Mouse (Mus musculus) liver, embryonic 14.5 days (tissue): ENCODE data around the gene Mark1. TPM values are rescaled to one million over a fixed set of nuclear protein-coding genes. Genes with fewer than 3 reads are reported as not detected.

Experiments
- ATAC-seq: fragments of 200-750 bp; cut with Nextera tagmentation; 2 replicates; pipeline ENCODE4 v1.8.0; 2017; ENCODE audit warnings: moderate number of reproducible peaks, mild to moderate bottlenecking, moderate library complexity; ENCODE audit not compliant: insufficient read depth
- DNase-seq, 3 experiments: peaks; one replicate each; pipeline ENCODE4 v3.0.0-alpha.2; 2012 to 2013; ENCODE audit warnings: low read depth in 3 of 3, low spot score in 3 of 3
- H3K27ac ChIP-seq: fragments of 300-500 bp; sonication (generic); 2 replicates; pipeline ENCODE4 v1.5.1; 2014; ENCODE audit warnings: moderate library complexity, mild to moderate bottlenecking, control low read depth, inconsistent platforms
- H3K27me3 ChIP-seq: fragments of 300-500 bp; sonication (generic); 2 replicates; pipeline ENCODE4 v1.6.1; 2014; ENCODE audit warnings: mild to moderate bottlenecking, low read length, moderate library complexity; ENCODE audit not compliant: control insufficient read depth, insufficient read depth
- H3K36me3 ChIP-seq: fragments of 300-500 bp; sonication (generic); replicated peaks from 2 replicates; pipeline ENCODE4 v1.6.1; 2014; ENCODE audit warnings: low read depth; ENCODE audit not compliant: control insufficient read depth, insufficient read depth
- H3K4me1 ChIP-seq, 2 experiments: fragments of 200-500 bp in 1 of 2; fragments of 300-500 bp in 1 of 2; sonication (generic) in 1 of 2; replicated peaks; 2 replicates each; pipeline ENCODE4 v1.6.1; 2012 to 2014; ENCODE audit warnings: antibody characterized with exemption in 1 of 2, inconsistent platforms in 1 of 2, low read length in 1 of 2; ENCODE audit not compliant: control insufficient read depth in 2 of 2, insufficient read depth in 2 of 2
- H3K4me2 ChIP-seq: fragments of 300-500 bp; sonication (generic); 2 replicates; pipeline ENCODE4 v1.6.1; 2014; ENCODE audit warnings: low read depth, mild to moderate bottlenecking, control low read depth, moderate library complexity
- H3K4me3 ChIP-seq, 2 experiments: fragments of 200-500 bp in 1 of 2; fragments of 300-500 bp in 1 of 2; sonication (generic) in 1 of 2; 2 replicates each; pipeline ENCODE4 v1.5.1; 2012 to 2014; ENCODE audit warnings: low read depth in 2 of 2, low read length in 2 of 2, mild to moderate bottlenecking in 2 of 2, control low read depth in 1 of 2, inconsistent platforms in 1 of 2, moderate library complexity in 1 of 2; ENCODE audit not compliant: insufficient read depth in 1 of 2
- H3K9ac ChIP-seq: fragments of 300-500 bp; sonication (generic); replicated peaks from 2 replicates; pipeline ENCODE4 v1.6.1; 2014; ENCODE audit warnings: mild to moderate bottlenecking, control low read depth, moderate library complexity
- H3K9me3 ChIP-seq: fragments of 300-500 bp; sonication (generic); 2 replicates; pipeline ENCODE4 v1.6.1; 2016; ENCODE audit warnings: low read length, mixed read lengths; ENCODE audit not compliant: control insufficient read depth
- CTCF ChIP-seq: IDR thresholded peaks from 2 replicates; pipeline ENCODE4 v1.5.1; 2016; ENCODE audit warnings: antibody characterized with exemption, low read depth, control low read depth
- EP300 ChIP-seq: IDR thresholded peaks from 2 replicates; pipeline ENCODE4 v1.6.1; 2016; ENCODE audit warnings: antibody characterized with exemption, low read depth
- WGBS: fragments of 180-500 bp; shearing (Covaris S2); extraction: QIAGEN DNeasy Blood & Tissue Kit; methylation state at CpG from one replicate; pipeline ENCODE4 v1.1.7; 2014; ENCODE audit not compliant: insufficient replicate concordance; 5-methylcytosine and 5-hydroxymethylcytosine counted together
- polyA plus RNA-seq, 2 experiments: library from polyadenylated mRNA; depleted of rRNA in 1 of 2; stranded (reverse) in 1 of 2; unstranded in 1 of 2; fragments of >200 nt; fragmentation: Nextera tagmentation in 1 of 2; extraction: Ambion mirVana in 1 of 2; gene quantifications; 2 replicates each; pipeline versions ENCODE4 v1.2.1 to v1.2.3; 2012 to 2014

The Mark1 gene
- polyA plus RNA-seq, 2 experiments: 0.09 to 0.67 TPM

- ATAC-seq (no peak), DNase-seq (no peak)
- H3K4me2 ChIP-seq: no peak overlapping the region
- H3K4me3 ChIP-seq: no peak overlapping the region
- WGBS: 59% methylated on average over 13 of the region's 13 CpGs
- H3K27ac ChIP-seq: no peak overlapping the region
- no peak for TF ChIP-seq CTCF
- TF ChIP-seq EP300: no peak
- no peaks in the 10 kb centered on the region for H3K4me1 ChIP-seq
- H3K9ac ChIP-seq: no peak overlapping the region
- H3K36me3 ChIP-seq: no peaks in the 10 kb centered on the region
- H3K27me3 ChIP-seq: no peaks in the 10 kb centered on the region
- H3K9me3 ChIP-seq: no peaks in the 10 kb centered on the region
Measured at GRCm38 (mm10) chr1:185020429-185021168, 21.2 kb upstream of the Mark1 start.

GRCm38 (mm10) chr1:185012566-185012965 lies 13.2 kb upstream of the Mark1 start:
- WGBS: 45% methylated on average over 3 of the region's 3 CpGs
- ATAC-seq: no peak

GRCm38 (mm10) chr1:185007066-185007465 lies 7.7 kb upstream of the Mark1 start:
- TF ChIP-seq EP300 (no peak), CTCF (no peak)
- DNase-seq (no peak), ATAC-seq (no peak)
- no peaks in the 10 kb centered on the region for H3K9me3 ChIP-seq
- no peaks in the 10 kb centered on the region for H3K27me3 ChIP-seq
- no peak overlapping the region for H3K4me2 ChIP-seq
- H3K27ac ChIP-seq: no peak overlapping the region
- H3K36me3 ChIP-seq: no peaks in the 10 kb centered on the region
- H3K9ac ChIP-seq: no peak overlapping the region
- H3K4me3 ChIP-seq: no peak overlapping the region
- no peaks in the 10 kb centered on the region for H3K4me1 ChIP-seq
- 66% methylated on average over 5 of the region's 5 CpGs for WGBS

More at GRCm38 (mm10) chr1:185012566-185012965, 13.2 kb upstream of the Mark1 start:
- Histone ChIP-seq H3K4me3 (no peak overlapping the region), H3K4me2 (no peak overlapping the region), H3K27ac (no peak overlapping the region), H3K27me3 (no peaks in the 10 kb centered on the region), H3K9ac (no peak overlapping the region), H3K36me3 (no peaks in the 10 kb centered on the region), H3K9me3 (no peaks in the 10 kb centered on the region), H3K4me1 (no peaks in the 10 kb centered on the region)
- TF ChIP-seq CTCF: no peak
- TF ChIP-seq EP300: no peak
- no peak for DNase-seq

- H3K27me3 ChIP-seq: peaks cover 46% of the 10 kb centered on the region
- H3K9me3 ChIP-seq: no peaks in the 10 kb centered on the region
Measured at GRCm38 (mm10) chr1:184999780-185000599, 620 bp upstream of the Mark1 start.

GRCm38 (mm10) chr1:184998631-184999030 lies 739 bp downstream of the Mark1 start:
- TF ChIP-seq CTCF (no peak), EP300 (no peak)
- Histone ChIP-seq H3K27ac (no peak overlapping the region), H3K4me3 (peak overlapping the region; percentile 49 to 51; a peak in 3 of 4 replicates), H3K36me3 (no peaks in the 10 kb centered on the region), H3K27me3 (peaks cover 46% of the 10 kb centered on the region), H3K9me3 (no peaks in the 10 kb centered on the region), H3K9ac (no peak overlapping the region; the same call in 1 of the 2 replicates), H3K4me1 (no peaks in the 10 kb centered on the region), H3K4me2 (peak overlapping the region; percentile 58)
- ATAC-seq (no peak), DNase-seq (no peak)
- 24% methylated on average over 2 of the region's 2 CpGs for WGBS

More at GRCm38 (mm10) chr1:184999780-185000599, 620 bp upstream of the Mark1 start:
- WGBS: 2% methylated on average over 57 of the region's 65 CpGs
- Histone ChIP-seq H3K27ac (no peak overlapping the region), H3K4me1 (no peaks in the 10 kb centered on the region), H3K36me3 (no peaks in the 10 kb centered on the region), H3K4me2 (peak overlapping the region; percentile 58), H3K4me3 (peak overlapping the region in 1 of 2 experiments; percentile 51; a peak in 3 of 4 replicates), H3K9ac (no peak overlapping the region)
- no peak for TF ChIP-seq EP300
- TF ChIP-seq CTCF: no peak
- DNase-seq (no peak), ATAC-seq (no peak)
